Mouse (Mus musculus): Measurements from ENCODE around the gene Sel1l3. TPM values are rescaled to one million over a fixed set of nuclear protein-coding genes. Genes with fewer than 3 reads are reported as not detected.

Gene Sel1l3
- total and polyA plus RNA-seq, 3 experiments: 0.01 TPM; not detected in 2

DNA sequence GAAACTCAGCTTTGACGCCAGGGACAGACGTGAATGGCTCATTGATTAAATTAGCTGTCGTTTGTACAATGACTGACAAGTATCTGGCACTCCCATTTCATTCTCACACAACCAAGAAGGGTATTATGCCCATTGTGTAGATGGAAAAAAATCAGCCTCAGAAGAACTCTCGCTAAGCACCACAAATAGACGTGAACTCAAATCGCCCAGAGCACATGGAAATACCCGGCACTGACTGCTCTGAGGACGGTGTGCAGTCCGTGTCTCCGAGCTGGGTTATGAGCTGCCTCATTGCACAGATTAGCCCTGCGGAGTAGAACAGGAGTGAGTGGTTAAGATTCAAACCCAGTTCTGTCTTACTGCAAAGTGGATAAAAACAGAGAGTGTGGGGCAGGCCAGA is 34.8 kb upstream of the Sel1l3 start:
- Histone ChIP-seq H3K36me3 (ENCODE audit: control insufficient read depth in 1 of 2, insufficient read depth in 2 of 2, low read length in 2 of 2) (no peaks in the 10 kb centered on the region), H3K27ac (ENCODE audit: control insufficient read depth, low read depth, low read length) (no peak overlapping the region), H3K9ac (ENCODE audit: control insufficient read depth, low read depth, low read length, poor library complexity, severe bottlenecking) (no peak overlapping the region), H3K9me3 (replicated peaks; ENCODE audit: insufficient read depth, low read length) (no peaks in the 10 kb centered on the region), H3K27me3 (ENCODE audit: control insufficient read depth in 1 of 2, insufficient read depth in 2 of 2, low read length in 2 of 2) (no peaks in the 10 kb centered on the region), H3K4me3 (ENCODE audit: control insufficient read depth in 1 of 2, insufficient read depth in 1 of 2, low read depth in 2 of 2, low read length in 2 of 2) (no peak overlapping the region), H3K4me1 (ENCODE audit: control insufficient read depth in 1 of 2, insufficient read depth in 2 of 2, low read length in 2 of 2) (no peaks in the 10 kb centered on the region), H3K79me2 (ENCODE audit: control insufficient read depth, insufficient read depth, low read length, poor library complexity) (no peaks in the 10 kb centered on the region)
- TF ChIP-seq POLR2A (IDR thresholded peaks at IDR 0.05; ENCODE audit: control insufficient read depth in 1 of 2, insufficient read depth in 1 of 2, low read depth in 1 of 2, low read length in 2 of 2, poor library complexity in 1 of 2) (no peak), GATA1 (IDR thresholded peaks at IDR 0.05; ENCODE audit: low read depth, low read length) (no peak), HCFC1 (IDR thresholded peaks at IDR 0.05; ENCODE audit: low read depth, low read length) (no peak), MXI1 (IDR thresholded peaks at IDR 0.05; ENCODE audit: low read depth, low read length) (no peak), ZKSCAN1 (IDR thresholded peaks at IDR 0.05; ENCODE audit: low read depth, low read length) (no peak), ETS1 (IDR thresholded peaks at IDR 0.05; ENCODE audit: low read depth, low read length) (no peak), TCF12 (IDR thresholded peaks at IDR 0.05; ENCODE audit: low read depth, low read length) (no peak), BHLHE40 (IDR thresholded peaks at IDR 0.05; ENCODE audit: borderline replicate concordance, low read depth, low read length) (no peak), MAX (IDR thresholded peaks at IDR 0.05; ENCODE audit: low read length) (no peak), KAT2A (conservative IDR thresholded peaks at IDR 0.05; ENCODE audit: low read depth, low read length) (no peak), ZMIZ1 (IDR thresholded peaks at IDR 0.05; ENCODE audit: low read depth, low read length) (no peak), MAZ (IDR thresholded peaks at IDR 0.05; ENCODE audit: low read depth, low read length) (no peak), MYB (IDR thresholded peaks at IDR 0.05; ENCODE audit: low read depth, low read length) (no peak), RCOR1 (IDR thresholded peaks at IDR 0.05; ENCODE audit: low read depth, low read length) (no peak)
- no peak for DNase-seq (ENCODE audit: low read depth, low spot score)

DNA sequence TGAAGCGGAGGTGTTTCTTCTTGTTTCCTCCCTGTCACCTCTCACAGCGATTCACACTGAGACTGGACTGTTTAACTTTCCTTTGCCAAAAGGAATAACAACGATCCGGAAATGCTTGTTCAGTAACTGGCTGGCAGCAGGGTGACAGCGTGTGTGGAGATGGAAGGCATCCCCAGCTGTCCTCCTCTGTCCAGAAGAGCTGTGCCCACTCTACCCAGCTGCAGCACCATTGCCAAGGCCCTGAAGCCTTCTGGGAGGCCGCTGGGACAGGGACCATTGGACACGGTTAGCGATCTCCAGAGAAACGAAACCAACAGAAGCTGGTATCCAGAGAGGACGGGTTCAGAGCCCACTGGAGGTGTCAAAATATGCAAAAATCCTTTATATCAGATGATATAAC is 30.2 kb upstream of the Sel1l3 start:
- TF ChIP-seq MYC (IDR thresholded peaks at IDR 0.05; ENCODE audit: low read depth, low read length) (no peak), MYB (IDR thresholded peaks at IDR 0.05; ENCODE audit: low read depth, low read length) (no peak), ZMIZ1 (IDR thresholded peaks at IDR 0.05; ENCODE audit: low read depth, low read length) (no peak), ZKSCAN1 (IDR thresholded peaks at IDR 0.05; ENCODE audit: low read depth, low read length) (no peak), TAL1 (IDR thresholded peaks at IDR 0.05; ENCODE audit: low read length) (no peak)
- Histone ChIP-seq H3K36me3 (ENCODE audit: control insufficient read depth in 1 of 2, insufficient read depth in 2 of 2, low read length in 2 of 2) (no peaks in the 10 kb centered on the region), H3K4me3 (ENCODE audit: control insufficient read depth in 1 of 2, insufficient read depth in 1 of 2, low read depth in 2 of 2, low read length in 2 of 2) (no peak overlapping the region), H3K79me2 (ENCODE audit: control insufficient read depth, insufficient read depth, low read length, poor library complexity) (no peaks in the 10 kb centered on the region), H3K27ac (ENCODE audit: control insufficient read depth, low read depth, low read length) (no peak overlapping the region), H3K27me3 (ENCODE audit: control insufficient read depth in 1 of 2, insufficient read depth in 2 of 2, low read length in 2 of 2) (no peaks in the 10 kb centered on the region), H3K4me1 (ENCODE audit: control insufficient read depth in 1 of 2, insufficient read depth in 2 of 2, low read length in 2 of 2) (no peaks in the 10 kb centered on the region), H3K9ac (ENCODE audit: control insufficient read depth, low read depth, low read length, poor library complexity, severe bottlenecking) (no peak overlapping the region), H3K9me3 (replicated peaks; ENCODE audit: insufficient read depth, low read length) (no peaks in the 10 kb centered on the region)
- no peak for DNase-seq (ENCODE audit: low read depth, low spot score)

All from MEL (cell line).